Mouse (Mus musculus): ENCODE data around the gene Ass1.

Ass1 gene

DNA sequence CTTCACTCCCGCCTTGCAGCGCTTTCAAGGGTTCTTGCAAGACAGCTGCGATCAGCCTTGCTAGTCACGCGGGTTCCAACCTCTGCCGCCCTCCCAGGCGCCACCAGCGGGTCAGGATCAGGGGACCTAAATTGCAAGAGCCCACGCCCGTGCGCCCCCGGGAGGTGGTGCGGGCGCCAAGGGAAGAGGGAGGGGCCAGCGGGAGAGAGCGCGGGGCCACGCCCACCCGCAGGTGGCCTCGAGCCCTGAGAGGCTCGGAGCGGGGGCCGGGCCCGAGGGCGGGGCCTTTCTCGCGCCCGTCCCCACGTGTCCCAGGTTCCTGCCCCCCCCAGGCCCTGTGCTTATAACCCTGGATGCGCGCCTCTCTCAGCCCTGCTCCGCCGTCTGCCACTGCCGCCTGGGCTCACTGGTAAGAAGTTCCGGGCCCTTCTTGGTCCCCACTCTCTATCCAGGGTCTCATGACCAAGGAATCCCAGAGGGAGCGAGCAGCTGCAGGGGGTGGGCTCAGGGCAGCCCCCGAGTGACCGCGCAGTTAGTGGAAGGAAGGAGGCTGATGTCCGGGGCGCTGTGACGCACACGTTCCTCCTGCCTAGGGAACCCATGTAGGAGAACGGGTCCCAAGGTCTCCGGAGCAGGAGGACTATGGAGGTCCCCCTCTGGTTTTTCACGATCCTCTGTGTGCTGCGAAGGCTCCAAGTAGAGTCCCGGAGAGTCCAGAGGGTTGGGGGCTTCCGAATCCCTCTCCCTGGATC, at the start of gene Ass1:
Ass1 (plus strand) TSS at position 277 of the 752 bp plus-strand sequence.
- peak; percentile 93 for DNase-seq

GRCm38 (mm10) chr2:31420914-31421313, 49.1 kb upstream of the Ass1 start:
- DNase-seq: no peak

- DNase-seq: no peak
Measured at GRCm38 (mm10) chr2:31422576-31422975, 47.4 kb upstream of the Ass1 start.

GRCm38 (mm10) chr2:31431477-31431876, 38.5 kb upstream of the Ass1 start:
- DNase-seq: no peak

DNA sequence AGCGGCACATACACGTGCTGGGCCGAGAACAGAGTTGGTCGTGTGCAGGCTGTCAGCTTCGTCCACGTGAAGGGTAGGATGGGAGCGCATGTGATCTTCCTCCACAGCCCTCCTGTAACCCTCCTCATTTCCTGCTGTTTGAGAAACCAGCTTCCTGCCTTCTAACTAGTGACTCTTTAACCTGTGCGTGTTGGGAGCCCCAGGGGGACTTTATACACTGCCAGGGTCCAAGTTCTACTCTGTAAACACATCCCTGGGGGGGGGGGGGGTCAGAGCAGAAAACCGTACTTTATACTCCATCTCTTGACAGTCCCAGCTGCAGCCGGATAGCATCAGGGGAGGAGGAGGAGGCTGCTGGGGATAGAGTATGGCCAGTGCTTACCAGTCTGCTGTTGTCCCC, 35.3 kb upstream of the Ass1 start:
- peak; percentile 86 for DNase-seq

GRCm38 (mm10) chr2:31435567-31435966, 34.4 kb upstream of the Ass1 start:
- DNase-seq: peak; percentile 74

GRCm38 (mm10) chr2:31437480-31438245, 32.3 kb upstream of the Ass1 start:
- DNase-seq: peak; percentile 83

DNA sequence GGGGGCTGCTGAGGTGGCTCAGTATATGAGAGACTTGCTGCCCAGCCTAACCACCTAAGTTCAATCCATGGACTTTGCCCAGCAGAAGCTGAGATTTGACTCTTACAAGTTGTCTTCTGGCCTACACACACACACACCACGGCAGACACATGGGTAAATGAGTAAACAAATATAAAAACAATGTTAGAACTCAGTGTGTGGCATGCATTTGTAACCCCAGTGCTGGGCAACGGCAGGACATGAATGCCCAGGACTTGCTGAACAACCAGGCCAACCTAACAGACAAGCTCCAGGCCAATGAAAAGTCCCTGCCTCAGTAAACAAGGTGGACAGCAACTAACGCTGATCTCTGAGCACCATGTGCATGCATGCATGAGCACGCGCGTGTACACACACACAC, 30.4 kb upstream of the Ass1 start:
- DNase-seq: peak; percentile 88

- peak; percentile 38 for DNase-seq
Measured at GRCm38 (mm10) chr2:31442480-31443160, 27.4 kb upstream of the Ass1 start.

DNA sequence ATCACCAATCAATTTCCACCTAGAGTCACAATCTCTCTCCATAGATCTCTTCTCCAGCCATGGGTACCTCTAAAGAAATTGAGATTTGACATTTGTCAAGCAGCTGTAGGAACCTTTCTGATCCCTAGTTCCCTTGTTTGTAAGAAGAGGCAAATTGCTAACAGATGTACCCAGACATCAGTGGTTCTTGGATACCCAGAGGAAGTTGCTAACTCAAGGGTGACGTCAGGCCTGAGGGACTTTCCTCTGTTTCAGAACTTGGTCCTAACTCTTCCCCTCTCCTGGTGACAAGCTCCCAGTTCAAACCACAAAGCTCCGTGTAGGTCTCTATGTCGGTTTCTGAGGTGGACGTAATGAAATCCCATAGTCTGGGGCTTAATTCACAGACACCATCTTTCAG, 24.0 kb upstream of the Ass1 start:
- no peak for DNase-seq

DNA sequence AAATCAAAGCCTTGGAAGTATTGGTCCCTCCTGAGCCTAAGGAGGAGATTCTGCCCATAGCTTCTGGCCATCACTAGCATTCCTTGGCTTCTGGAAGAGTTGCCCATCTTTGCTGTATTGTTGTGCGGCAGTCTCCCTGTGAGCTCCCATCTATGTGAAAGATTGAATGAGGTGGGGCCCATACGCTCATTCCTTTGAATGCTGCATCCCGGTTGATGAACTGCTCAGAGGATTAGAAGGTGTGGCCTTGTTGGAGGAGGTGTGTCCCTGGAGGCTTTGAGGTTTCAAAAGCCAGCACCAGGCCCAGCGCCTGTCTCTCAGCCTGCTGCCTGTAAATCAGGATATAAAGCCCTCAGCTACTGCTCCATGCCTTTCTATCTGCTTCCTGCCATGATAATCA, 23.6 kb upstream of the Ass1 start:
- DNase-seq: no peak

- DNase-seq: no peak
Measured at GRCm38 (mm10) chr2:31447536-31447935, 22.5 kb upstream of the Ass1 start.

- no peak for DNase-seq
Measured at GRCm38 (mm10) chr2:31448756-31449440, 21.1 kb upstream of the Ass1 start.

DNA sequence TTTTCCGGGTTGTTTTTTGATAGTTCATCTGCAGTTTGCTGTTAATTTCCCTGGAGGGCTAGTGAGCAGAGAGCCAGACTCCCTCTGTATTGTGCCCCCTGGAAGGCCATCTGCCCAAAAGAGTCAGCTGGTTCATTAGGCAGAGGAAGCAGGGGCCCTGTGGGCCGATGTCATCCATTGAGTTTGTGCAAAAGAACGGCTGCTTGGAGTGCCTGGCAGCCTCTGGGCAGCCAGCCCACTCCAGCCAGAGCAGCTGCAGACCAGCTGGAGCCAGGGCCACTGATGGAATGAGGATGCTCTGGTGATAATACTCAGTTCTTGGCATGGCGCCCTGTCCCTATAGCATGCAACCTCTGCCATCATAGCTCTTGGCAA, 20.6 kb upstream of the Ass1 start:
- no peak for DNase-seq

DNA sequence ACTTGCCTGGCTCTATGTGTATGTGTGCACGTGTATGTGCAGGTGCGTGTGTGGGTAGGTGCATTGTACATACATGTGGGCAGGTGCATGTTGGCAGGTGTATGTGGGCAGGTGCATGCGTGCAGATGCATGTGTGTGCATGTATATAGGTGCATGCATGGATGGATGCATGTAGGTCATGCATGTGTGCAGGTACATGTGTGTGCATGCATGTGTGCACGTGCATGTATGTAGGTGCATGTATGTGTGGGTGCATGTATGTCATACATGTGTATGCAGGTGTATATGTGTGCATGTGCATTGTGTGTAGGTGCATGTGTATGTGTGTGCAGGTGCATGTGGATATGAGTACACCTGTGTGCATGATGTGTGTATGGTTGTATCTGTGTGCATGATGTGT, 20.1 kb upstream of the Ass1 start:
- DNase-seq: no peak

- no peak for DNase-seq
Measured at GRCm38 (mm10) chr2:31450661-31451060, 19.3 kb upstream of the Ass1 start.

GRCm38 (mm10) chr2:31451530-31451929, 18.5 kb upstream of the Ass1 start:
- no peak for DNase-seq

- DNase-seq: no peak
Measured at GRCm38 (mm10) chr2:31453011-31453410, 17.0 kb upstream of the Ass1 start.

DNA sequence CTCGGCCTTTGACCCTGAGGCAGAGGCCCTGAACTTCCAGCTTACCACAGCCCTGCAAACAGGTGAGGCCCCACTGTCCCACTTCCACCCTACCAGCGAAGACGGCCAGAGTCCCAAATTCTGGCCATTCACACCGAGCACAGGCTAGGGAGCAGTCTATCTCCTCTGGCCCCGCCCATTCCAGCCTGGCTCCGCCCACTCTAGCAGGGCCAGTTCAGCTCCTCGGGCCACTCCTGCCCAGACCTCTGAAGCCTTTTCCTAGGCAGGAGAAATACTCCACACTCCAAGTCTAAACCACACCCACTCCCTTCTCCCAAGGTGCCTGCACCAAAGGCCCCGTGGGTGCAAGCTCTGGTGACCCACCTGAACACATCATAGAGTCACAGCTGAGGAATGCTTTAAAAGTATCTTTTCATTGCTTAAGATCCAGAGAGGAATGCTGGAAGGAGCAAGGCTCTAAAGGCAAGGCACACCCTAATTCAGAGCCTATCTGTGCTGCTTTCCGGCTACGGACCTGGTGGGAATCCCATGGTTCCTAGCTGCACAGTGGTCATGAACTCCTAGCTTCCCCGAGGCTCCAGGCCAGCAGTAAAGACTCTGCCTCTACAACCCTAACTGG, 16.3 kb upstream of the Ass1 start:
- DNase-seq: peak; percentile 68

DNA sequence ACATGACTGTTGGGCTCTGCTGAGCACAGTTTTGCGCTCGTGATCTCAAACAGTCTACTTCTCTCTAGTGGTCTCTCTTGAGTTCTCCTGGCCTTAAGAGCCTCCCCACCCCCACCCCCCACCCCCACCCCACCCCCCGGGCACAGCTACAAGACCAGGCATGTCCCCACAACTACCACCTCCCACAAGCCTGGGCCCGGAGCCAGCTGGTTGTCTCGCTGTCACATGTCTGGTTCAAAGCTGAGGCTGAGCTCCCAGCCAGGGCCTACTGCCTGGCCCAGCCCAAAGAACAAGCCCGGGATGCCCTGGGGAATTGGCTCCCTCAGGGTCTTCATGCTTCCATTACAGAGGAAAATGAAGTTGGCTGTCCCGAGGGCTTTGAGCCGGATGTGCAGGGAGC, 15.7 kb upstream of the Ass1 start:
- peak; percentile 61 for DNase-seq

DNA sequence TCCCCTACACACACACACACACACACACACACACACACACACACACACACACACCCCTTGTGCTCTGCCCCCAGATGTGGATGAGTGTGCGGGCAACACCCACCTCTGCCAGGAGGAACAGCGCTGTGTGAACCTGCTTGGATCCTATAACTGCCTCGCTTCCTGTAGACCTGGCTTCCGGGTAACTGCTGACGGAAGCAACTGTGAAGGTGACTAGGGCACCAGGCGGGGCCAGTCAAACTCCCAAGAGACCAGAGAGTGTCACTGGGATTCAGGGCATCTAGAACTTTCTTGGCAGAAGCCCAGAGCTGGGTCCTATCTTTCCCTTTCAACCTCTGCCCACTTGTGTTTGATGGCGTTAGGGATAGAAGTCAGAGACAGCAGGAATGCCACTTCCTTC, 14.6 kb upstream of the Ass1 start:
- no peak for DNase-seq

- peak; percentile 80 for DNase-seq
Measured at GRCm38 (mm10) chr2:31458460-31458859, 11.5 kb upstream of the Ass1 start.

Measured in kidney, adult 11 months (tissue).